Mouse (Mus musculus): ENCODE measurements at regions not wholly inside any gene's neighbourhood (a gene's known extent, or its start where the extent isn't known, plus 50 kb on each side); places are given as distances from the start of the nearest gene placed in this dataset.

DNA sequence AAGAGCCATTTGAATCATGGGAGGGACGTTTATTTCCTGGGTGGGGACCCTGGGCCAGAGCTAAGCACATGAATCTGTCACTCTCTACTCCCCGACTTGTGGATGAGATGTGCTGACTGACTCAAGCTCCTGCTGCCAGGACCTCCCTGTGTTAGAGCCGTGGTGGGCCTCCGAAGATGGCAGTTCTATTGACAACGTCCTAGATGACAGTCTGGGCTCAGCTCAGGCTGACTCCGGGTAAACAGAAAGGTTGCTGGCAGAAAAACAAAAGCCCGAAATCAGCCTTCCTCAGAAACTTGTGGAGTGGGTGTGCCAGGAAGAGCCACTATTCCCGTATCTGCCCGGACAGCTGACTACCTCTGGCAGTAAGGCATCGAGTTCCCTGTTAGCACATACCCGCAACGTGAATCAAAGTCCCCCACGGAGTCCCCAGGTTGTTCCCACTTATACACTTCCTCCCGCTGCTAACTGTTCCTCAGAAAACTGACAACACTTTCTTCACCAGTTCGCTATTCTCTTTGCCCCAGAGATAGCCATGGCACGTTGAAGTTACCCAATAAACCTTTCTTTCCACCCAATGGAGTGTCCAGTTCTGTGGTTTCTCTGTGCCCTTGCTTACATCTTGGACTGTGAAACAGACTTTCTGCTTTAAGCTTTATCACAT is 76.6 kb upstream of the Haao start:
- Histone ChIP-seq H3K36me3 (replicated peaks; ENCODE audit: control insufficient read depth, insufficient read depth) (no peaks in the 10 kb centered on the region), H3K4me2 (replicated peaks) (no peak overlapping the region), H3K4me1 (replicated peaks; ENCODE audit: control insufficient read depth, insufficient read depth, low read length) (no peaks in the 10 kb centered on the region), H3K27me3 (ENCODE audit: control insufficient read depth, insufficient read depth, low read length) (no peaks in the 10 kb centered on the region), H3K9ac (no peak overlapping the region), H3K27ac (no peak overlapping the region), H3K4me3 (replicated peaks; ENCODE audit: low read length) (no peak overlapping the region), H3K9me3 (ENCODE audit: control insufficient read depth, low read length) (no peaks in the 10 kb centered on the region)
- DNase-seq (ENCODE audit: low spot score): no peak
- WGBS: 67% methylated on average over 16 of the region's 16 CpGs
- ATAC-seq (ENCODE audit: low FRiP score): no peak

DNA sequence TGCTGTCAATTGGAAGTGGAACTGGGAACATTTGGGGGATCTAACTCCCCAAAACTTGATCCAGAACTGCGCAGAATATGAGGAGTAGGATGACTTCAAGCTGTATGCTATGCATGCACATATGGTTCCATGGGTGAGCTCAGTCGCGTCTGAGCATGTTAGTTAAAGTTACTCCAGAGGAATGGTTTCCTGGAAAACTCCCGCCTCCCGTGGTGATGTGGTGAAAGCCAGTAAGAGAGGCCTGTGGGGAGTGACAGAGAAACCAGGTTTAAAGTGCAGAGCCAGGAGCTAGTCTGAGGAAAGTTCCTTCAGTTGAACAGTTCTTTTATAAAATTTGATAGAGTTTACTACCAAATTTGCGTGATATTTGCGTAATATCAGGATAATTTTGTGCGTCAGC is 73.1 kb upstream of the Haao start:
- Histone ChIP-seq H3K4me1 (replicated peaks; ENCODE audit: control insufficient read depth, insufficient read depth, low read length) (no peaks in the 10 kb centered on the region), H3K27me3 (ENCODE audit: control insufficient read depth, insufficient read depth, low read length) (no peaks in the 10 kb centered on the region), H3K36me3 (replicated peaks; ENCODE audit: control insufficient read depth, insufficient read depth) (no peaks in the 10 kb centered on the region), H3K4me3 (replicated peaks; ENCODE audit: low read length) (no peak overlapping the region), H3K9ac (no peak overlapping the region), H3K4me2 (replicated peaks) (no peak overlapping the region), H3K9me3 (ENCODE audit: control insufficient read depth, low read length) (no peaks in the 10 kb centered on the region), H3K27ac (no peak overlapping the region)
- DNase-seq (ENCODE audit: low spot score) (no peak), ATAC-seq (ENCODE audit: low FRiP score) (no peak)
- WGBS: 83% methylated on average over 8 of the region's 8 CpGs

DNA sequence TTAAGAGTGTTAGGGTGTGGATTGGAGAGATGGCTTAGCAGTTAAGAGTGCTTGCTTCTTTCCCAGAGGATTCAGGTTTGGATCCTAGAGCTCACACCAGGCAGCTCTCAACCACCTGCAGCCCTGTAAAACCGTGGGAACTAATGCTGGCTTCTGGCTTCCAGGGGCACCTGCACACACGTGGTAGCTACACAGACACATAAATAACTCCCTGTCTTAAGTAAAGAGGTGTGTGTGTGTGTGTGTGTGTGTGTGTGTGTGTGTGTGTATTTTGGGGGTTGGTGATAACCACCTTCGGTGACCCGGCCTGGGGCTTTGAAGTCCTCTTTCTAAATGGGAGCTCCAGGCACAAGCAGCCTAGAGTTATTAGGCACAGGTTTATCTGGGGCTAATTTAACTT is 72.5 kb upstream of the Haao start:
- no peaks in the 10 kb centered on the region for H3K27me3 ChIP-seq (ENCODE audit: control insufficient read depth, insufficient read depth, low read length)
- H3K36me3 ChIP-seq (replicated peaks; ENCODE audit: control insufficient read depth, insufficient read depth): no peaks in the 10 kb centered on the region
- H3K4me1 ChIP-seq (replicated peaks; ENCODE audit: control insufficient read depth, insufficient read depth, low read length): no peaks in the 10 kb centered on the region
- DNase-seq (ENCODE audit: low spot score) (no peak), ATAC-seq (ENCODE audit: low FRiP score) (no peak)
- 67% methylated on average over 4 of the region's 4 CpGs for WGBS
- no peak overlapping the region for H3K4me3 ChIP-seq (replicated peaks; ENCODE audit: low read length)
- H3K9ac ChIP-seq: no peak overlapping the region
- H3K4me2 ChIP-seq (replicated peaks): no peak overlapping the region
- no peaks in the 10 kb centered on the region for H3K9me3 ChIP-seq (ENCODE audit: control insufficient read depth, low read length)
- H3K27ac ChIP-seq: no peak overlapping the region

GRCm38 (mm10) chr17:83918413-83919139 is 70.8 kb upstream of the Haao start:
- WGBS: 76% methylated on average over 9 of the region's 9 CpGs
- ATAC-seq (ENCODE audit: low FRiP score) (no peak), DNase-seq (ENCODE audit: low spot score) (no peak)
- no peaks in the 10 kb centered on the region for H3K4me1 ChIP-seq (replicated peaks; ENCODE audit: control insufficient read depth, insufficient read depth, low read length)
- no peaks in the 10 kb centered on the region for H3K36me3 ChIP-seq (replicated peaks; ENCODE audit: control insufficient read depth, insufficient read depth)
- no peak overlapping the region for H3K4me3 ChIP-seq (replicated peaks; ENCODE audit: low read length)
- H3K9me3 ChIP-seq (ENCODE audit: control insufficient read depth, low read length): no peaks in the 10 kb centered on the region
- H3K4me2 ChIP-seq (replicated peaks): no peak overlapping the region
- H3K9ac ChIP-seq: no peak overlapping the region
- no peak overlapping the region for H3K27ac ChIP-seq
- H3K27me3 ChIP-seq (ENCODE audit: control insufficient read depth, insufficient read depth, low read length): no peaks in the 10 kb centered on the region

DNA sequence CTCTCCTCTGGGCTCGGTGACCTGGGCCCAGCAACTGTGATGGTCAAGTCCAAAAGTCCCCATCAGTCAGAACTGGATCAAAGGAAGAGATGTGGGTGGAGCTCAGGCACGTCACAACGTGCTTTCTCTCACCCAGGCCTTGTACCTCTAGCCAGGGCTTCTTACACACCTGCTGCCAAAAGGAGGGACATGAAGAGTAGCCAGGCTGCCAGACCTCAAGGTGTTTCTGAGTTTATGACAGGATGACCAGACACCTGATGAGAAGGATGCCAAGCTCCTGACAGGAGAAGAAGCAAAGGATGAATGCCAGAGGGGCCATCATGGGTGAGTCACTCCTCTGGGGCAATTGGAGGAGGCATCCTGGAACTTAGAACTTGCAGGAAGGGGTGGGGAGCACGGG is 70.0 kb upstream of the Haao start:
- H3K27ac ChIP-seq: no peak overlapping the region
- H3K4me1 ChIP-seq (replicated peaks; ENCODE audit: control insufficient read depth, insufficient read depth, low read length): no peaks in the 10 kb centered on the region
- 82% methylated on average over 4 of the region's 4 CpGs for WGBS
- no peaks in the 10 kb centered on the region for H3K36me3 ChIP-seq (replicated peaks; ENCODE audit: control insufficient read depth, insufficient read depth)
- DNase-seq (ENCODE audit: low spot score) (no peak), ATAC-seq (ENCODE audit: low FRiP score) (no peak)
- no peak overlapping the region for H3K9ac ChIP-seq
- H3K4me3 ChIP-seq (replicated peaks; ENCODE audit: low read length): no peak overlapping the region
- H3K9me3 ChIP-seq (ENCODE audit: control insufficient read depth, low read length): no peaks in the 10 kb centered on the region
- no peaks in the 10 kb centered on the region for H3K27me3 ChIP-seq (ENCODE audit: control insufficient read depth, insufficient read depth, low read length)
- H3K4me2 ChIP-seq (replicated peaks): no peak overlapping the region

GRCm38 (mm10) chr17:83916684-83917166 is 69.0 kb upstream of the Haao start:
- H3K4me1 ChIP-seq (replicated peaks; ENCODE audit: control insufficient read depth, insufficient read depth, low read length): no peaks in the 10 kb centered on the region
- DNase-seq (ENCODE audit: low spot score): no peak
- 64% methylated on average over 10 of the region's 10 CpGs for WGBS
- H3K27ac ChIP-seq: no peak overlapping the region
- H3K27me3 ChIP-seq (ENCODE audit: control insufficient read depth, insufficient read depth, low read length): no peaks in the 10 kb centered on the region
- H3K9ac ChIP-seq: no peak overlapping the region; the same call in 1 of the 2 replicates
- H3K9me3 ChIP-seq (ENCODE audit: control insufficient read depth, low read length): no peaks in the 10 kb centered on the region
- H3K36me3 ChIP-seq (replicated peaks; ENCODE audit: control insufficient read depth, insufficient read depth): no peaks in the 10 kb centered on the region
- no peak for ATAC-seq (ENCODE audit: low FRiP score)
- no peak overlapping the region for H3K4me2 ChIP-seq (replicated peaks)
- H3K4me3 ChIP-seq (replicated peaks; ENCODE audit: low read length): no peak overlapping the region

DNA sequence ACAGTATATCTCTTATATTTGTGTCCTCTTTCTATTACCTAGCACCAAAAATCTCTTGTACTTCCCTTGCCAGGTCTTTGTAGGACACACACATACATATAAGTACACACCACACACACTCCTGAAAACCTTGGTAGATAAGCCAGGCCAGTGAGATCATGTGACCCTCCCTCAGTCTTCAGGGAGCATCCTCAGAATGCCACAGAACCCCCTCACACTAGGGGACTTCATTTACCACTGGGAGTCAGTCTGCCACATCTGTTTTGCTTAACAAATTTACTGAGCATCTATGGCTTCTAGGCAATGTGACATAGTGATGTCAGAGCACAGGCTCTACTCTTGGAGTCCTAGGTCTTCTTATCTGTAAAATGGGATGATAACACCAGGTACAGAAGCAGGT is 67.3 kb upstream of the Haao start:
- H3K9ac ChIP-seq: no peak overlapping the region
- no peaks in the 10 kb centered on the region for H3K4me1 ChIP-seq (replicated peaks; ENCODE audit: control insufficient read depth, insufficient read depth, low read length)
- H3K27me3 ChIP-seq (ENCODE audit: control insufficient read depth, insufficient read depth, low read length): no peaks in the 10 kb centered on the region
- no peaks in the 10 kb centered on the region for H3K36me3 ChIP-seq (replicated peaks; ENCODE audit: control insufficient read depth, insufficient read depth)
- DNase-seq (ENCODE audit: low spot score): no peak
- no peak overlapping the region for H3K27ac ChIP-seq
- no peak for ATAC-seq (ENCODE audit: low FRiP score)
- no peak overlapping the region for H3K4me2 ChIP-seq (replicated peaks)
- H3K4me3 ChIP-seq (replicated peaks; ENCODE audit: low read length): no peak overlapping the region
- H3K9me3 ChIP-seq (ENCODE audit: control insufficient read depth, low read length): no peaks in the 10 kb centered on the region

- no peaks in the 10 kb centered on the region for H3K4me1 ChIP-seq (replicated peaks; ENCODE audit: control insufficient read depth, insufficient read depth, low read length)
- H3K27ac ChIP-seq: no peak overlapping the region
- no peak overlapping the region for H3K4me2 ChIP-seq (replicated peaks)
- ATAC-seq (ENCODE audit: low FRiP score) (no peak), DNase-seq (ENCODE audit: low spot score) (no peak)
- WGBS: 86% methylated on average over 1 of the region's 1 CpGs
- no peak overlapping the region for H3K9ac ChIP-seq
- H3K36me3 ChIP-seq (replicated peaks; ENCODE audit: control insufficient read depth, insufficient read depth): no peaks in the 10 kb centered on the region
- no peak overlapping the region for H3K4me3 ChIP-seq (replicated peaks; ENCODE audit: low read length)
- H3K9me3 ChIP-seq (ENCODE audit: control insufficient read depth, low read length): no peaks in the 10 kb centered on the region
- H3K27me3 ChIP-seq (ENCODE audit: control insufficient read depth, insufficient read depth, low read length): no peaks in the 10 kb centered on the region
Measured at GRCm38 (mm10) chr17:83914603-83915002, 66.8 kb upstream of the Haao start.

DNA sequence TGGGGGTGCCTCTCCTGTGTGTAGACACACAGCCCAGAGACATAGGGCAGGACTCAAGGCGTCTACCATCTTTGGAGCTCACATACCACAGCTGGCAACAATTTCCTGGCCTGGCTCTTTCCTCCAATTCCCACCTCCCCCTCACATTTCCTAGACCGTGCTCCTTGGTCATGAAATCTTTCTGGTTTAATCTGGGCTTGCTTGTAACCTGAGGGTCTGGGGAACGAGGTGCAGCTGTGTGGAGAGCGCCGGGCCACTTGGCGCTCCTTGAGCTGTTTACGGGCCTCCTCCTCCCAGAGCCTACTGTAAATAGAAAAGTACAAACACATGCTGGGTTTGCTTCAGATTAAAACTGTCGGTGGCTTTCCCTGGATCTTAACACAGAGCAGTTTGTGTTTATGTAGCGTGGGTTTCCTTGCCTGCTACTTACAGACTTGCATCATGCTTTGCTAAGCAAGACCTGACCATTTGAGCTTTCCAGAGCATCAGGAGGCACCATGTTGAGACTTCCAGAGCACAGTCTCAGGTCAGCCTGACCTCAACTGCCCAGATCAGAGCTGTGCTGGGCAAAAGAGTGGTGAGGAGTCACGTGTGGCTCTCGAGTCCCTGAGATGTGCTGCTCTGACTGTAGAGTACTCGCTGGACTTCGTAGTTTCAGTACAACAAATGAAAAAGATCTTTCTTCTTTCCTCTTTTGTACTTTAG is 66.1 kb upstream of the Haao start:
- H3K9me3 ChIP-seq (ENCODE audit: control insufficient read depth, low read length): no peaks in the 10 kb centered on the region
- H3K4me3 ChIP-seq (replicated peaks; ENCODE audit: low read length): no peak overlapping the region
- H3K27me3 ChIP-seq (ENCODE audit: control insufficient read depth, insufficient read depth, low read length): no peaks in the 10 kb centered on the region
- WGBS: 77% methylated on average over 13 of the region's 13 CpGs
- DNase-seq (ENCODE audit: low spot score) (no peak), ATAC-seq (ENCODE audit: low FRiP score) (no peak)
- H3K4me1 ChIP-seq (replicated peaks; ENCODE audit: control insufficient read depth, insufficient read depth, low read length): no peaks in the 10 kb centered on the region
- no peaks in the 10 kb centered on the region for H3K36me3 ChIP-seq (replicated peaks; ENCODE audit: control insufficient read depth, insufficient read depth)
- H3K4me2 ChIP-seq (replicated peaks): no peak overlapping the region
- H3K9ac ChIP-seq: no peak overlapping the region
- H3K27ac ChIP-seq: no peak overlapping the region
